Mouse (Mus musculus) heart, adult 8-10 months (tissue): ENCODE data around the gene Wipf2. TPM values are rescaled to one million over a fixed set of nuclear protein-coding genes. Genes with fewer than 3 reads are reported as not detected.
A peak's percentile ranks its signal among the peaks of the same experiment; 100 is the strongest.
"Not testable (repeated sequence)": the region's sequence is repeated elsewhere in the genome, so short reads cannot be mapped to it uniquely, and the experiment has no call there.

Experiments
- DNase-seq: peaks from one replicate; pipeline ENCODE4 v3.0.0; 2022; ENCODE audit warnings: low spot score
- total RNA-seq, 4 experiments: library from RNA; stranded (reverse); gene quantifications; 2 replicates each; pipeline ENCODE4 v1.2.4; 2022

Gene Wipf2
- total RNA-seq, 4 experiments from 2014 or later: 9.4 to 12.6 (median 11.5) TPM

- peak; percentile 96 for DNase-seq
Observed at GRCm38 (mm10) chr11:98907437-98908173, 44.2 kb downstream of the Wipf2 start, which contains the start of gene Cdc6. Cdc6 (plus strand) TSS chr11:98907801.

GRCm38 (mm10) chr11:98909654-98910053, 46.2 kb downstream of the Wipf2 start:
- DNase-seq: no peak

- no peak for DNase-seq
Observed at GRCm38 (mm10) chr11:98910415-98910814, 47.0 kb downstream of the Wipf2 start.

GRCm38 (mm10) chr11:98911498-98911897, 48.1 kb downstream of the Wipf2 start:
- no peak for DNase-seq

- no peak for DNase-seq
Observed at GRCm38 (mm10) chr11:98914196-98914595, 50.8 kb downstream of the Wipf2 start.

- DNase-seq: not testable (repeated sequence)
Observed at GRCm38 (mm10) chr11:98916376-98916775, 52.9 kb downstream of the Wipf2 start.

GRCm38 (mm10) chr11:98917428-98918005, 54.1 kb downstream of the Wipf2 start:
- DNase-seq: no peak

- peak; percentile 68 for DNase-seq
Observed at GRCm38 (mm10) chr11:98918231-98918630, 54.8 kb downstream of the Wipf2 start.

- no peak for DNase-seq
Observed at GRCm38 (mm10) chr11:98919009-98919408, 55.6 kb downstream of the Wipf2 start.

- not testable (repeated sequence) for DNase-seq
Observed at GRCm38 (mm10) chr11:98921813-98922212, 58.4 kb downstream of the Wipf2 start.

GRCm38 (mm10) chr11:98922307-98922706, 58.9 kb downstream of the Wipf2 start:
- peak; percentile 70 for DNase-seq

- DNase-seq: not testable (repeated sequence)
Observed at GRCm38 (mm10) chr11:98922851-98923711, 59.6 kb downstream of the Wipf2 start.

- no peak for DNase-seq
Observed at GRCm38 (mm10) chr11:98924633-98925175, 61.3 kb downstream of the Wipf2 start.

- DNase-seq: no peak
Observed at GRCm38 (mm10) chr11:98925265-98925721, 61.9 kb downstream of the Wipf2 start.

- no peak for DNase-seq
Observed at GRCm38 (mm10) chr11:98925868-98926311, 62.5 kb downstream of the Wipf2 start.

- no peak for DNase-seq
Observed at GRCm38 (mm10) chr11:98926553-98926952, 63.1 kb downstream of the Wipf2 start.

- DNase-seq: no peak
Observed at GRCm38 (mm10) chr11:98927438-98928076, 64.1 kb downstream of the Wipf2 start, which contains the start of gene Rara. Rara (plus strand) TSS chr11:98927818.

GRCm38 (mm10) chr11:98928186-98928893, 64.9 kb downstream of the Wipf2 start:
- no peak for DNase-seq

GRCm38 (mm10) chr11:98929503-98929902, 66.1 kb downstream of the Wipf2 start:
- no peak for DNase-seq

- DNase-seq: no peak
Observed at GRCm38 (mm10) chr11:98930127-98930601, 66.7 kb downstream of the Wipf2 start.
